Mouse (Mus musculus) embryo, embryonic 10.5 days (tissue): ENCODE results near the gene Gpr142.

Experiments used
- DNase-seq: peaks from one replicate; pipeline ENCODE4 v3.0.0-alpha.2; 2015; ENCODE audit warnings: low spot score

Gpr142 gene

DNA sequence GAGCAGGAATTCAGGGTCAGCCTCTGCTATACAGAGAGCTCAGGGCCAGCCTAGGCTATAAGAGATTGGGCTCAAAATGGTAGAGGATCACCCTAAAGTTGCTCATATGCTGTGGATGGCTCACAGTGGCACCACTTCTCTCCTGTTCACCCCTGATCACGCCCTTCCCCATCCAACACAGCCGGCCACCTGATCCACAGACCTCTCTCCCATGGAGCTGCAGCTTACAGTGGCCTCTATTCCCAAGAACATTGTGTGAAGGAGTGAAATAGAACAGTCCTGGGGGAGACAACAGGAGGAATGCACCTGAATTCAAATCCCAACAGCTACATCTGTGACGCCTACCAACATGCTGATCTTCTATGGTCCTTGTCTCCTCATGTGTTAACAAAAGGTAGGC lies at the start of gene Gpr142:
Gene Gpr142, plus strand, starts transcription at position 301 of the 400 bp plus-strand sequence.
- DNase-seq = no peak

DNA sequence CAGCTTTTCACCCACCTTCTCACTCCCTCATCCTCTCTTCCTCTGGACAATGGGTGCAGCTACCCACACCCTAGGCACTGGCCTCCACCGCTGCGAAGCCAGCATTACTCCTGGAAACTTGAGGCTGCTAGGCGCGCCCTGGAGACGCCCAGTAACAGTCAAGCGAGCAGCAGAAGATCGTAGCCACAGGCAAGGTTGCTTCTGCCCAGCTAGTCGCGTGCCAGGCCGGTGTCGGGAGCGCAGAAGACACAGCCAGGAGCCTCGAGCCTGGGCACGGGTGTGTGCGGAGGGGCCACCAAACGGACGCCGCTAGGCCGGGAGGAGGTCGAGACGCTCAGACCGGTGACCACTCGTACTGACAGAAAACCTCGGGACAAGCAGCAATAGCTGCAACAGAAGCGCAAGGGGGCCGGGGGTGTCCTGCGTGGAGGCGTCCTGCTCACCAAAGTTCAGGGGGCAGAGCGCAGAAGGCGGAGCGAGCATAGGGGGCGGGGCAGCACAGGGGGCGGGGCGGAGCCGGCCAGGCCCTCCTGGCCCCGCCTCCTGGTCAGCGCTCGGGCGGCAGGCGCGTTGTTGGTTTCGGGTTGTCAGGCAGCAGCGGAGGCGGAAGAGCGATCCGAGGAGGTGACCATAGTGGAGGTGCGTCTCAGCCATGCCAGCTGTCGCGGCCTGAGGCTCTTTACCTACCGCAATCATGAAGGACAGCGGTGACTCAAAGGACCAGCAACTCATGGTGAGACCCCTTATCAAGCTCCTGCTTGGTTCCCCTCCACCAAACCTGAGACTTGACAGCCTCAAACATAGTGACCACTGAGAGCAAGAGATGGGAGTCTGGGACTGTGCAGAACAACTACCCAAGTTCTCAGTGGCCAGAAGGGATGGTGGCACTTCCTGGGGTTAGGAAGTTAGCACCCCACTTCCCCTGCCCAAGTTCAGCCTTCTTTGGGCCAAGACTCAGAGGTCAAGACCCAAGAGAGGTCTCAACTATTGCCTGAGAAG lies 33.6 kb upstream of the Gpr142 start, which contains the start of gene Kif19a:
Gene Kif19a, plus strand, starts transcription at position 569 of the 999 bp plus-strand sequence.
- peak; percentile 84 for DNase-seq

DNA sequence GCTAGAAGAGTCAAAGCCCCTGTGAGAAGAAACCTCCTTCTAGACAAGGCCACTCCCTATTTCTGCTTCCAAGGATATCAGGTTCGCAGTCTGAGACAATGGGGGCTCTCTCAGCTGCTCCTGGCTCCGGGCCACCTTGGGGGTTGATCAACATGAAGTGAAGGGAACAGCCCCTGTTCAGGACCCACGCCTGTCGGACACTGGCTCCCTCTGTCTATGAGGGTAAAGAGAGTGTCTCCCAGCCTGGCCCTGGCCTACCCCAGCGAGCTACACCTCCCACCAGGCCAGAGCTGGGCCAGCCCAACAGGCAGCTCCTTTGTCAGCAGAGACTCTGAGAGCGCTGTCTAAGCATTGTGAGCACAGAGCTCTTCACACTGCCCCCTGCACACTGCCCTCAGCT lies 28.8 kb upstream of the Gpr142 start:
- no peak for DNase-seq

DNA sequence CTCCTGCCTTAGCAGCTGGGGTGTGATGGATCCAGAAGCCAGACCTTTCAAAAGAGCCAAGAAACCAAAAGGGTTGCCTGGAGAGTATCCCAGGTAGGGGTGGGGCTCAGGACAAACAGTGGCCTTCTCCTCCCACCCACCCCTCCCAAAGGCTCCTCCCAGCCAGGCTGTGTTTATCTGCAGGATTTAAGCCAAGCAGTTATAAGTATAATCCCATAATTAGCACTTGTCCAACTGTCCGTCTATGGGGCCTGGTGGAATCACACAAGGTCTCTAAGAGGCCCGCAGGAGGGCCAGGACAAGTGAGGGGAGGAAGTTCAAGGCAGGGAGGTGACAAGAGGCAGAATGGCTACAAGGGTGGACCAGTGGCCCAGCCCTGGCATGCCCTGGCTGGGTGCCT lies 26.8 kb upstream of the Gpr142 start:
- no peak for DNase-seq

DNA sequence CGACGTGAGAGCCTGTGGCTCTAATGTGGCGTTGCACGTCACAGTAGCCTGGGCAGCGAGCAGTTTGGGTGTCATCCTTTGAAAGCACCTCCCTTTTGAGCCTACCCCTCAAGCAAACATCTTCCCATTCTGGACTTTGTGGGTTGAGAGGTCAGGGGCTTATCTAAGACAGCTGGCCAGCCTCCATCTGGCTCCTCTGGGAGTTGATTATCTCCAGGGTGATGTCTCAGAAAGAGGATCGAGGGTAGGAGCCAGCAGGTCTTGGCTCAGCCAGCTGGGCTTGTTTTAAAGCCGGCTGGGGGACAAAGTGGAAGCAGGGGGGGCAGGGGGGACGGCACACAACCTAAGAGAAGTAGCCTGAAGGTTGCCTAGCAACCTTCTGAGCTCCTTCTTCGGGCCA lies 18.6 kb upstream of the Gpr142 start:
- no peak for DNase-seq

DNA sequence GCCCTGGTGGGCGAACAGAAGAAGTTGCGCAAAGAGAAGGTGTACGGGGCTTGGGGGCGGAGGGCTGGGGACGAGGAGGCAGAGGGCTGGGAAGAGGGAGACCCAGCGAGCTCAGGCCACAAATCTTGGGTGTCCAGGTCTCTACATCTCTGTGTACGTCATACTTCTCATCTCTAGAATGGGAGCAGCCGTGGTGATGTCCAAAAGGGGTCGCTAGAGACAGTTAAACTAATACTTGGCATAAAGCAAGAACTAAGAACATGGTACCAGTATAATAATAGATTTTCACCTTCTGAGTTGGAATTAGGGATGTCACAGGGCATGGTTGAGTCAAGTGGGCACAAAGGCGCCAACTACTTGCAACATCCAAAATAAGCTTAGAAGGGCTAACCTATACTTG lies 12.8 kb upstream of the Gpr142 start:
- no peak for DNase-seq

DNA sequence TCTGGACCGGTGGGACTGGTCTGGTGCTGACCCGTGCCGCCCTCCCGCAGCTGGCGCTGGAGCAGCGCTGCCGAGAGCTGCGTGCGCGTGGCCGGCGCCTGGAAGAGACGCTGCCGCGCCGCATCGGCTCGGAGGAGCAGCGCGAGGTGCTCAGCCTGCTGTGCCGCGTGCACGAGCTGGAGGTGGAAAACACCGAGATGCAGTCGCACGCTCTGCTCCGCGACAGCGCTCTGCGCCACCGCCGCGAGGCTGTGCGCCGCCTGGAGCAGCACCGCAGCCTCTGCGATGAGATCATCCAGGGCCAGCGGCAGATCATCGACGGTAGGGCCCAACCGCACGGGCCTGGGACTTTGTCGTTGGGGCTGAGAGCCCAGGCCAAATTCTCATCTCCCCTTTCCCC lies 12.4 kb upstream of the Gpr142 start:
- peak; percentile 45 for DNase-seq

- DNase-seq = no peak
Measured at GRCm38 (mm10) chr11:114787611-114788010, 11.1 kb upstream of the Gpr142 start.

DNA sequence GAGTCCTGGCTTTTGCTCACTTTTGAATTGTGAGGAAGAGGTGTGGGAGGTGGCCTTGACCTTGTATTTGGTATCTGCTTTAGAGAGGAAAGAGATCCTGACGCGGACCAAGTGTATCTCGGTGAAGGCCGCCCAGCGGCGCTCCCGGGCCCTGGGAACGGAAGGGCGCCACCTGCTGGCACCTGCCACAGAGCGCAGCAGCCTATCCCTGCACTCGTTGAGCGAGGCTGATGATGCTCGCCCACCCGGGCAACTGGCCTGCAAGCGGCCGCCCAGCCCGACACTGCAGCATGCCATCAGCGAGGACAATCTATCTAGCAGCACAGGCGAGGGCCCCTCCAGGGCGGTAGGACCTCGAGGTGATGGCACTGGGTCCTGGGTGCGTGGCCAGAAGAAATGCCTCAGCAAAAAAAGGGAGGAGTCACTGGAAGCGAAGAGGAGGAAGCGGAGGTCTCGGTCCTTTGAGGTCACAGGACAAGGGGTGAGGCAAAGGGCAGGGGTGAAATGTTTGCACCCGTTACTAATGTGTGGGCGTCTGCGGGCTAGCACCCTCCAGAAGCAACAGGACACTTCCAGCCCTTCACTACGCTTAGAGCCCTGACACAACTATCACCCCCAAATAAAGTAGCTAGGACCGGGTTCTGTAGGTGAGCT lies 9.5 kb upstream of the Gpr142 start:
- DNase-seq = peak; percentile 90

- no peak for DNase-seq
Measured at GRCm38 (mm10) chr11:114789716-114790115, 9.0 kb upstream of the Gpr142 start.

DNA sequence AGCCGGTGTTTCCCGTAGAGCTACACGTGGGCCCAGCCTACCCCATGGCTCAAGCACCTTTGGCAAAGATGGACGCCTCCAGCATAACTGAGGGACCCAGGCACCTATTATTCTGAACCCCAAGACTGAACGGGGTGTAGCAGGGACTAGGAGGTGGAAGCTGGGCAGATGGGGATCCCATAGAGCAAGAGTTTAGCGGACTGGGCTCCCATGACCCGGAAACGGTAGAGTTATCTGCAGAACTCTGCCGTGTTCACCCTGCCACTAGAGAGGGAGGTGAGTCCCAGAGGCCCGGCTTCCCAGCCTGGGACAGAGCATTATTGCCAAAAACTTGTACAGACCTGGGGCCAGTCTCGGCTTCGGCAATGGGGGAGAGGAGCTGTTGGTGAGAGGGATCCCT lies 8.6 kb upstream of the Gpr142 start:
- DNase-seq = no peak

- DNase-seq = no peak
Measured at GRCm38 (mm10) chr11:114790841-114791240, 7.9 kb upstream of the Gpr142 start.

- DNase-seq = no peak
Measured at GRCm38 (mm10) chr11:114791351-114791889, 7.3 kb upstream of the Gpr142 start.

DNA sequence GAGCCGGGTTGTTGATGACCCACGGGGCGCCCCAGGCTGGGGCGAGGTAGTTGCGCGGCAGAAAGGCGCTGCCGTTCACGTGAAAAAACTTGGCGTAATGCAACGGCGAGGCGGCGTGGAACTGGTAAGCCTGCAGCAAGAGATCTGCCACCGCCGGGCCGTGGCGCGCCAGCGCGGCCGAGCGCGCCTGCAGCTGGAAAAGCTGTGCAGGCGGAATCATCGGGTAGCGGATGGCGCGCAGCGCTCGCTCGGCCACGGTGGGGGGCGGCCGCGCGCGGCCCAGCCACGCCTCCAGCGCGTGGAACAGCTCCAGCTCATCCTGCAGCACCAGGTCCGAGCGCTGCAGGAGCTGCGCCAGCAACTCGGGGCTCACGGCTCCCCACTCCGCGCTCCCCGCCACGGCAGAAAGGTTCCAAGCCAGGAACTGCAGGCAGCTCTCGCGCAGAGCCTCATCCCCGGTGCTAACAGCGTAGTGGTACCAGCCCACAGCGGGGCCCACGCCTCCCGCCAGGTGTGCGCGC lies 6.8 kb upstream of the Gpr142 start:
- no peak for DNase-seq

- DNase-seq = no peak
Measured at GRCm38 (mm10) chr11:114792931-114793494, 5.7 kb upstream of the Gpr142 start.

GRCm38 (mm10) chr11:114793868-114794545 lies 4.7 kb upstream of the Gpr142 start:
- no peak for DNase-seq

DNA sequence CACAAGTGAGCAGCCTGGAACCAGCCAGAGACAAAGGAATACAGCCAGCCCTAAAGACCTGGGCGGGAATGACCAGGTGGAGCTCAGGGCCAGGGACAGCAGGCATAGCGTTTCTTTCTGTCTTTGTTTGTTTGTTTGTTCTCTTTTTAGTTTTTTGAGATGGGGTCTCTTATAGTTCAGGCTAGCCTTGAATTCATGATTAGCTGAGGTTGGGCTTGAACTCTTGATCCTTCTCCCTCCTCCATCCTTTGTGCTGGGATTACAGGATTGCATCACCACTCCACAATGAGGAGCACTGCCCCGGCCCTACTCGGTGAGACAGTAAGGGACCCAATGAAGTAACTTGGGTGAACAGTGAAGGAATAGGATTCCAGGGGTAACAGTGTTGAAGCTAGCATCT lies 4.0 kb upstream of the Gpr142 start:
- no peak for DNase-seq

- DNase-seq = peak; percentile 90
Measured at GRCm38 (mm10) chr11:114795231-114795746, 3.4 kb upstream of the Gpr142 start.

GRCm38 (mm10) chr11:114795848-114796322 lies 2.8 kb upstream of the Gpr142 start, which contains the start of gene Btbd17:
Gene Btbd17, minus strand, starts transcription at chr11:114795945.
- peak; percentile 86 for DNase-seq

DNA sequence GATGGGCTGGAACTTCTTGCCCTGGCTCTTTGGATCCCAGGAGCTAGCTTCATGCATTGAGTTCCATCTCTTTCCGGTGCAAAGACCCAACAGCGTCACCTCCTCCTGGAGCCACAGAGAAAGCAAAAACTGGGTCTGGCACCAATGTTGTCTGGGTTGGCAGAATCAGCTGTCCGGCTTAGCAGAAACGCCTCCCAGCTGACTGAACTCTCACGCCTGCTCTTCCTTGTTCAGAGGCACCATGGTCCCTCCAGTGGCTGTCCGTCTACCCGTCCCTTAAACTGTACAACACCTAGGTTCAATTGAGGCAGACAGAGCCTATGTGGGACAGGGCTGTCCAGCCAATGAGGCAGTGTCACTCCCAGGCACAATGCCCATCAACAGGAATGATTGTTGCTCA lies 1.5 kb upstream of the Gpr142 start:
- no peak for DNase-seq

GRCm38 (mm10) chr11:114797981-114798380 lies 743 bp upstream of the Gpr142 start:
- no peak for DNase-seq
